Comparison of ENCODE assay signal across 34 mouse cellular contexts in the genomic region with DNA sequence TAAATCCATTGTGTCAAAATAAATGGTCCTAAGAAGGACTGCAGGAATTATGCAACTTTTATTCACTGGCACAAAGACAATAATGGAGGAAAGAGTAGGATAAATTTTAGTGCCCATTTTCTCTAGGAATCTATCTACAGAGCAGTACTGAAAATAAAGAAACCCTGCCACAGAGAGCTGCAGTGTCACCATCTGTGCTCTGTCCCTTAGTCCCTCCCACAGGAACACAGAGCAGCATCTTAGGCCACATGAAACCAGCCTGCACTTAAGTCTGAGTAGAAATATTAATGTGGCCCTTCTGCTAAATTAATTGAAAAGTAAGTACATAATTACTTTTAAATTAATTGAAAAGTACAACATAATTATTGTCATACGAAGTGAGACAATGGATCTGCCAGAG.
"Had no signal": no experiment of that assay in that cellular context is flagged by ENCODE, and none has a peak within 500 bp of the region (broad histone marks: within the 10 kb centered on the region; RNA-seq: fewer than 3 reads in every experiment).

No protein-coding gene starts in this region.

- DNase-seq: heart, postnatal 10 days; heart, postnatal 14 days; heart, postnatal 36 days; heart, postnatal 4 days; kidney, adult 11 months; kidney, adult 18-20 months; kidney, adult 2 months; kidney, adult 8-10 months; kidney, adult 9 months; kidney, postnatal 10 days; kidney, postnatal 14 days; kidney, postnatal 25 days; kidney, postnatal 36 days; kidney, postnatal 4 days; layer of hippocampus, adult 9-11 months; layer of hippocampus, postnatal 36 days had no signal

- H3K9ac ChIP-seq: heart, embryonic 12.5 days; heart, embryonic 13.5 days; heart, embryonic 15.5 days; hindbrain, embryonic 13.5 days; hindbrain, embryonic 14.5 days; hindbrain, embryonic 15.5 days; intestine, embryonic 15.5 days; kidney, embryonic 15.5 days had no signal

- H3K4me1 ChIP-seq: heart, embryonic 10.5 days; heart, embryonic 12.5 days; heart, embryonic 13.5 days; heart, embryonic 15.5 days; hindbrain, embryonic 10.5 days; hindbrain, embryonic 13.5 days; hindbrain, embryonic 15.5 days; intestine, embryonic 15.5 days; kidney, embryonic 15.5 days had no signal

- ATAC-seq: hindbrain, postnatal 0 days; inflammation-experienced regulatory T-cells, adult 6 months; intestine, embryonic 15.5 days; intestine, embryonic 16.5 days; intestine, postnatal 0 days had no signal

- H3K4me3 ChIP-seq: heart, embryonic 10.5 days; heart, embryonic 12.5 days; heart, embryonic 13.5 days; heart, embryonic 15.5 days; hindbrain, embryonic 10.5 days; hindbrain, embryonic 13.5 days; hindbrain, embryonic 15.5 days; intestine, embryonic 15.5 days; kidney, embryonic 15.5 days; layer of hippocampus, adult 2 months; left cerebral cortex, adult 2 months had no signal

- H3K27me3 ChIP-seq: heart, embryonic 12.5 days; heart, embryonic 13.5 days; heart, embryonic 15.5 days; hindbrain, embryonic 13.5 days; hindbrain, embryonic 15.5 days; intestine, embryonic 15.5 days; kidney, embryonic 15.5 days had no signal

- H3K27ac ChIP-seq: heart, embryonic 10.5 days; heart, embryonic 13.5 days; heart, embryonic 15.5 days; hindbrain, embryonic 10.5 days; hindbrain, embryonic 13.5 days; hindbrain, embryonic 14.5 days; hindbrain, embryonic 15.5 days; hindbrain, postnatal 0 days; intestine, embryonic 15.5 days; kidney, embryonic 15.5 days; kidney, postnatal 0 days; layer of hippocampus, adult 2 months; left cerebral cortex, adult 2 months had no signal

- H3K9me3 ChIP-seq: heart, embryonic 10.5 days; heart, embryonic 12.5 days; heart, embryonic 13.5 days; heart, embryonic 15.5 days; hindbrain, embryonic 10.5 days; hindbrain, embryonic 13.5 days; hindbrain, embryonic 15.5 days; intestine, embryonic 15.5 days; kidney, embryonic 15.5 days had no signal

- H3K4me2 ChIP-seq: heart, embryonic 11.5 days; heart, embryonic 12.5 days; heart, embryonic 13.5 days; heart, embryonic 15.5 days; hindbrain, embryonic 13.5 days; hindbrain, embryonic 14.5 days; hindbrain, embryonic 15.5 days; intestine, embryonic 15.5 days; kidney, embryonic 15.5 days had no signal
